12 mouse cellular contexts compared by ENCODE assay signal in genomic region chr17:56509021-56509640, GRCm38 (mm10). TPM values are rescaled to one million over a fixed set of nuclear protein-coding genes. Genes with fewer than 3 reads are reported as not detected.
DNase-seq lines count a peak whose midpoint lies in the region; ATAC-seq and TF ChIP-seq lines count a peak whose summit lies in the region.
"Had no signal": no experiment of that assay in that cellular context is flagged by ENCODE, and none has a peak within 500 bp of the region (broad histone marks: within the 10 kb centered on the region; RNA-seq: fewer than 3 reads in every experiment).

No protein-coding gene starts in this region.

- DNase-seq in kidney, postnatal 0 days (ENCODE audit: low spot score): no peak
- no peak for DNase-seq in kidney, adult 18-20 months
- DNase-seq in ZHBTc4 (ENCODE audit: low read depth, low spot score): peak; percentile 26
- DNase-seq in forebrain, embryonic 11.5 days (ENCODE audit: low spot score): peak; percentile 69
- peak; percentile 3 to 6 for DNase-seq in layer of hippocampus, postnatal 25 days (ENCODE audit: extremely low spot score in 1 of 2, low spot score in 1 of 2)
- DNase-seq in thymus, postnatal 36 days: no peak
- no peak for DNase-seq in urinary bladder, postnatal 25 days (ENCODE audit: low spot score)
- DNase-seq: kidney, adult 8-10 months; right cerebral cortex, adult 18-20 months had no signal

- peaks cover 20% of the 10 kb centered on the region; the same call in 1 of the 2 replicates for H3K4me1 ChIP-seq in kidney, postnatal 0 days (replicated peaks; ENCODE audit: insufficient read depth, low read length)
- H3K4me1 ChIP-seq in forebrain, embryonic 11.5 days (replicated peaks; ENCODE audit: control insufficient read depth, insufficient read depth, low read length): peaks cover 16% of the 10 kb centered on the region

- H3K4me3 ChIP-seq in kidney, postnatal 0 days (replicated peaks; ENCODE audit: low read depth, low read length): no peak overlapping the region
- H3K4me3 ChIP-seq in forebrain, embryonic 11.5 days (ENCODE audit: low read depth, low read length): no peak overlapping the region
- H3K4me3 ChIP-seq: heart, adult 2 months had no signal

- ATAC-seq in kidney, postnatal 0 days (replicated peaks; ENCODE audit: low FRiP score, low read depth): no peak
- peak; percentile 35 for ATAC-seq in forebrain, embryonic 11.5 days (replicated peaks; ENCODE audit: low FRiP score)

- H3K9ac ChIP-seq in kidney, postnatal 0 days (ENCODE audit: low read depth, low read length): no peak overlapping the region
- H3K9ac ChIP-seq in forebrain, embryonic 11.5 days (ENCODE audit: low read length): no peak overlapping the region

- TF ChIP-seq CTCF in kidney, postnatal 0 days (IDR thresholded peaks at IDR 0.05; ENCODE audit: low read depth): no peak

- no peak overlapping the region for H3K27ac ChIP-seq in kidney, postnatal 0 days
- peak overlapping the region; percentile 74; the same call in 1 of the 2 replicates for H3K27ac ChIP-seq in forebrain, embryonic 11.5 days (ENCODE audit: low read depth, low read length)
- H3K27ac ChIP-seq: heart, adult 2 months had no signal

- peaks cover 28% of the 10 kb centered on the region for H3K27me3 ChIP-seq in kidney, postnatal 0 days (ENCODE audit: insufficient read depth, low read length)
- H3K27me3 ChIP-seq in forebrain, embryonic 11.5 days (ENCODE audit: control insufficient read depth, insufficient read depth, low read length): peaks cover 32% of the 10 kb centered on the region

- 45% methylated on average over 10 of the region's 10 CpGs for WGBS in kidney, postnatal 0 days
- WGBS in forebrain, embryonic 11.5 days: 38% methylated on average over 10 of the region's 10 CpGs

- peak overlapping the region; percentile 21; the same call in 1 of the 2 replicates for H3K4me2 ChIP-seq in kidney, postnatal 0 days (ENCODE audit: low read length)
- H3K4me2 ChIP-seq in forebrain, embryonic 11.5 days (ENCODE audit: low read depth, low read length, severe bottlenecking): peak overlapping the region; percentile 20; the same call in 1 of the 2 replicates

- no peaks in the 10 kb centered on the region for H3K9me3 ChIP-seq in kidney, postnatal 0 days (replicated peaks; ENCODE audit: low read length)
- no peaks in the 10 kb centered on the region for H3K9me3 ChIP-seq in forebrain, embryonic 11.5 days (ENCODE audit: control insufficient read depth, low read length)

- no peaks in the 10 kb centered on the region for H3K36me3 ChIP-seq in kidney, postnatal 0 days (ENCODE audit: insufficient read depth, low read length)
- H3K36me3 ChIP-seq in forebrain, embryonic 11.5 days (ENCODE audit: control insufficient read depth, insufficient read depth, low read length): no peaks in the 10 kb centered on the region

RNA-seq across cellular contexts. Expression of gene Znrf4, which starts 3.1 kb away (rescaled TPM):
- not detected in 2 replicates for polyA plus RNA-seq in kidney, postnatal 0 days (2015; fragmentation: Nextera tagmentation; extraction: Ambion mirVana)
- not detected in 2 replicates for polyA plus RNA-seq in forebrain, embryonic 11.5 days (2014; fragmentation: Nextera tagmentation; extraction: Ambion mirVana)
- total RNA-seq in layer of hippocampus, postnatal 25 days (2021): not detected
- total RNA-seq: heart, adult 2 months; liver, adult 2 months had no signal
- polyA plus RNA-seq: cerebellum, adult 2 months; liver, adult 2 months had no signal

RNA-seq across cellular contexts. Expression of gene Ptprs, which starts 32.8 kb away (rescaled TPM):
- 44.7 and 45.3 TPM in 2 replicates for polyA plus RNA-seq in kidney, postnatal 0 days (2015; fragmentation: Nextera tagmentation; extraction: Ambion mirVana)
- polyA plus RNA-seq in forebrain, embryonic 11.5 days (2014; fragmentation: Nextera tagmentation; extraction: Ambion mirVana): 210 and 218 TPM in 2 replicates
- total RNA-seq in layer of hippocampus, postnatal 25 days (2021): 100 to 1,000 TPM; 658 to 741 TPM

RNA-seq across cellular contexts. Expression of gene Gm20219, which starts 45.1 kb away (rescaled TPM):
- polyA plus RNA-seq in kidney, postnatal 0 days (2015; fragmentation: Nextera tagmentation; extraction: Ambion mirVana): 0.93 and 1.1 TPM in 2 replicates
- 1.1 and 1.3 TPM in 2 replicates for polyA plus RNA-seq in forebrain, embryonic 11.5 days (2014; fragmentation: Nextera tagmentation; extraction: Ambion mirVana)
- 1 to 10 TPM; 1.9 to 3.4 TPM for total RNA-seq in layer of hippocampus, postnatal 25 days (2021)
- total RNA-seq: liver, adult 2 months had no signal

Comparison
In these comparisons a context has a peak if more than half of its experiments do, and no peak if none do; other contexts are left out.
1. DNase-seq: peak in ZHBTc4 (single experiment), forebrain, embryonic 11.5 days (single experiment) and layer of hippocampus, postnatal 25 days (2 of 2); none in kidney, postnatal 0 days (single experiment), kidney, adult 18-20 months (single experiment), thymus, postnatal 36 days (0 of 2) and urinary bladder, postnatal 25 days (single experiment).